Mouse (Mus musculus) limb, embryonic 15.5 days (tissue): ENCODE results near the gene Gna13. TPM values are rescaled to one million over a fixed set of nuclear protein-coding genes. Genes with fewer than 3 reads are reported as not detected.

Experiments used
- ATAC-seq: fragments of 200-750 bp; cut with Nextera tagmentation; 2 replicates; pipeline ENCODE4 v1.8.0; 2017; ENCODE audit warnings: low read depth, moderate TSS enrichment; ENCODE audit not compliant: insufficient number of reproducible peaks, low FRiP score, low TSS enrichment
- H3K27ac ChIP-seq: fragments of 300-500 bp; sonication (generic); 2 replicates; pipeline ENCODE4 v1.5.1; 2015; ENCODE audit warnings: moderate library complexity, mild to moderate bottlenecking, inconsistent platforms
- H3K27me3 ChIP-seq: fragments of 300-500 bp; sonication (generic); 2 replicates; pipeline ENCODE4 v1.6.1; 2015; ENCODE audit warnings: inconsistent platforms
- H3K36me3 ChIP-seq: fragments of 300-500 bp; sonication (generic); 2 replicates; pipeline ENCODE4 v1.6.1; 2015; ENCODE audit warnings: inconsistent platforms
- H3K4me1 ChIP-seq: fragments of 300-500 bp; sonication (generic); 2 replicates; pipeline ENCODE4 v1.6.1; 2015; ENCODE audit warnings: inconsistent platforms
- H3K4me2 ChIP-seq: fragments of 300-500 bp; sonication (generic); 2 replicates; pipeline ENCODE4 v1.6.1; 2015; ENCODE audit warnings: mild to moderate bottlenecking, inconsistent platforms
- H3K4me3 ChIP-seq: fragments of 300-500 bp; sonication (generic); 2 replicates; pipeline ENCODE4 v1.5.1; 2015; ENCODE audit warnings: mild to moderate bottlenecking, inconsistent platforms
- H3K9ac ChIP-seq: fragments of 300-500 bp; sonication (generic); 2 replicates; pipeline ENCODE4 v1.6.1; 2015; ENCODE audit warnings: inconsistent platforms
- H3K9me3 ChIP-seq: fragments of 300-500 bp; sonication (generic); 2 replicates; pipeline ENCODE4 v1.6.1; 2016; ENCODE audit warnings: inconsistent platforms
- WGBS: fragments of 180-500 bp; shearing (Covaris S2); methylation state at CpG from one replicate; pipeline ENCODE4 v1.1.7; 2015; 5-methylcytosine and 5-hydroxymethylcytosine counted together
- polyA plus RNA-seq: library from polyadenylated mRNA; unstranded; fragments of >200 nt; fragmentation: Nextera tagmentation; extraction: Ambion mirVana; gene quantifications from 2 replicates; pipeline ENCODE4 v1.2.1, GENCODE M21; 2015

Gna13 gene
- polyA plus RNA-seq, 1 experiment from 2014 or later, result 23.7 TPM

DNA sequence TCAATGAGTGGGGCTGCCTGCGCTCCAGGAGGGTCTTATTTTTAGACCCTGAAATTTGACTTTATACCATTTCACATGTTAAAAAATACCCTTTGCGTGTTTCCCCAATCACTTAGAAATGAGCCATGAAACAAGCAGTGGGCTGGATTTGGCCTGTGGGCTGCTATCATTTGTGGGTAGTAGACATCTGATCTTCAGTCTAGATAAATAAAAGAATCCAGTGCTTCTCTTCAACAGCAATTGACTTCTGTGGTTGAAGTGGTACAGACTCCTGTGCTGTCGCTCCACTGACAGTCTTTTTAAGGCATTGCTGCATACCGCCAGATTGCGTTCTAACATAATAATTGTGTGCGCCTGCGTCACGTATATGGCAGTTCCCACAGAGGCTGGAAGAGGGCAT, 22.7 kb downstream of the Gna13 start:
- no peaks in the 10 kb centered on the region for H3K36me3 ChIP-seq
- 87% methylated on average over 8 of the region's 8 CpGs for WGBS

GRCm38 (mm10) chr11:109389046-109389445, 26.4 kb downstream of the Gna13 start:
- Histone ChIP-seq H3K27ac (no peak overlapping the region), H3K9ac (no peak overlapping the region), H3K4me1 (peaks cover 5% of the 10 kb centered on the region), H3K9me3 (no peaks in the 10 kb centered on the region), H3K4me3 (no peak overlapping the region), H3K27me3 (no peaks in the 10 kb centered on the region), H3K36me3 (peaks cover 12% of the 10 kb centered on the region), H3K4me2 (no peak overlapping the region)
- ATAC-seq, result no peak
- WGBS, result 76% methylated on average over 5 of the region's 5 CpGs

More for the DNA sequence above, 22.7 kb downstream of the Gna13 start:
- H3K27me3 ChIP-seq, result no peaks in the 10 kb centered on the region
- no peak overlapping the region for H3K9ac ChIP-seq
- H3K27ac ChIP-seq, result no peak overlapping the region
- H3K9me3 ChIP-seq, result no peaks in the 10 kb centered on the region
- no peak overlapping the region for H3K4me3 ChIP-seq
- peaks cover 2% of the 10 kb centered on the region; the same call in 1 of the 2 replicates for H3K4me1 ChIP-seq
- ATAC-seq, result no peak
- no peak overlapping the region for H3K4me2 ChIP-seq

DNA sequence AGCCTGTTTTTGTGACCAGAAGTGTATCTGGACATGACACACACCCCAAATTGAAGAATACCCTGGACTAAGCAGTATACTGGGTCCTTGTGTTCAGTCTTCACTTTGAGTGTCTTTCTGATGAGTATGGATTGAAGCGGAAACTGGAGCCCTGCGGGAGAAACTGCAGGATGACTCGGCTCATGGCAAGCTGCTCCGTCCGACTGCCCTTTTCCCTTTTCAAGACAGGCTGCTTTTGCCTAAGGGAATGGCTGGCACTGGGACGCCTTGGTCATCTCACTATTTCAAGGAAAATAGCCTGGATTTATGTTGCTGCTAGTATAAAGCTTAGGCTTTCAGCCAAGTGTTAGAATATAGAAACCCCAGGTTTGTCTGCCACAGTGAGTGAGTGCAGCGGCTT, 28.6 kb downstream of the Gna13 start:
- no peak for ATAC-seq
- WGBS, result 82% methylated on average over 7 of the region's 7 CpGs
- H3K9ac ChIP-seq, result no peak overlapping the region
- no peak overlapping the region for H3K4me2 ChIP-seq
- no peak overlapping the region for H3K27ac ChIP-seq
- no peaks in the 10 kb centered on the region for H3K27me3 ChIP-seq
- no peaks in the 10 kb centered on the region for H3K9me3 ChIP-seq
- H3K36me3 ChIP-seq, result peaks cover 23% of the 10 kb centered on the region
- H3K4me1 ChIP-seq, result peaks cover 5% of the 10 kb centered on the region
- no peak overlapping the region for H3K4me3 ChIP-seq

- Histone ChIP-seq H3K27ac (no peak overlapping the region), H3K9me3 (no peaks in the 10 kb centered on the region), H3K36me3 (peaks cover 29% of the 10 kb centered on the region), H3K4me1 (peaks cover 5% of the 10 kb centered on the region), H3K4me3 (no peak overlapping the region), H3K4me2 (no peak overlapping the region), H3K9ac (no peak overlapping the region), H3K27me3 (no peaks in the 10 kb centered on the region)
- WGBS, result 75% methylated on average over 7 of the region's 7 CpGs
- ATAC-seq, result no peak
Measured at GRCm38 (mm10) chr11:109391760-109392159, 29.1 kb downstream of the Gna13 start.

GRCm38 (mm10) chr11:109392601-109393000, 30.0 kb downstream of the Gna13 start:
- WGBS, result 86% methylated on average over 9 of the region's 9 CpGs
- H3K9ac ChIP-seq, result no peak overlapping the region
- no peak overlapping the region for H3K4me3 ChIP-seq
- peaks cover 5% of the 10 kb centered on the region for H3K4me1 ChIP-seq
- H3K36me3 ChIP-seq, result peaks cover 35% of the 10 kb centered on the region
- H3K27me3 ChIP-seq, result no peaks in the 10 kb centered on the region
- no peak overlapping the region for H3K27ac ChIP-seq
- ATAC-seq, result no peak
- H3K4me2 ChIP-seq, result no peak overlapping the region
- H3K9me3 ChIP-seq, result no peaks in the 10 kb centered on the region

- H3K4me3 ChIP-seq, result no peak overlapping the region
- no peak overlapping the region for H3K4me2 ChIP-seq
- H3K4me1 ChIP-seq, result peaks cover 3% of the 10 kb centered on the region; the same call in 1 of the 2 replicates
- peaks cover 56% of the 10 kb centered on the region for H3K36me3 ChIP-seq
- no peak overlapping the region for H3K27ac ChIP-seq
- H3K9ac ChIP-seq, result no peak overlapping the region
- WGBS, result 83% methylated on average over 9 of the region's 9 CpGs
- no peak for ATAC-seq
- H3K9me3 ChIP-seq, result no peaks in the 10 kb centered on the region
- no peaks in the 10 kb centered on the region for H3K27me3 ChIP-seq
Measured at GRCm38 (mm10) chr11:109394758-109395157, 32.1 kb downstream of the Gna13 start.

DNA sequence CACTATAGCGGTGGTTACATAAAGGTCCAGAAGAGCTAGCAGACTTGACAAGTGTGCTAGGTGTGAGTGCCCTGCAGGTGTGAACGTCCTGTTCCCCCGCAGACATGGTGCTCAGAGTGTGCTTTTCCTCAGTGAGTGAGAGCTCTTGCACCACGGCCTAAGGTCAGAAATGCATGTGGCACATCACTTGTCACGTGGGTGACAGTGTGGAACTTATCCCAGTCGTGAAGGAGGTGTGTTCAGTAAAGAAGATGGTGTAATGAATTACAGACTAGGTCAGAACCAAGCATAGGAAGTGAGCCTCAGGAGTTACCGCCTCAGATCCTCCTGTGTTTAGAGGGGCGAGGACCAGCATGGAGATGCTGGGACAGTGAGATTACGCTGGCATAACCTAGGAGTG, 32.7 kb downstream of the Gna13 start:
- H3K4me1 ChIP-seq, result peaks cover 3% of the 10 kb centered on the region; the same call in 1 of the 2 replicates
- no peak overlapping the region for H3K9ac ChIP-seq
- no peaks in the 10 kb centered on the region for H3K27me3 ChIP-seq
- H3K36me3 ChIP-seq, result peaks cover 60% of the 10 kb centered on the region
- no peak overlapping the region for H3K4me3 ChIP-seq
- H3K9me3 ChIP-seq, result no peaks in the 10 kb centered on the region
- no peak for ATAC-seq
- H3K4me2 ChIP-seq, result no peak overlapping the region
- 88% methylated on average over 9 of the region's 9 CpGs for WGBS
- no peak overlapping the region for H3K27ac ChIP-seq

DNA sequence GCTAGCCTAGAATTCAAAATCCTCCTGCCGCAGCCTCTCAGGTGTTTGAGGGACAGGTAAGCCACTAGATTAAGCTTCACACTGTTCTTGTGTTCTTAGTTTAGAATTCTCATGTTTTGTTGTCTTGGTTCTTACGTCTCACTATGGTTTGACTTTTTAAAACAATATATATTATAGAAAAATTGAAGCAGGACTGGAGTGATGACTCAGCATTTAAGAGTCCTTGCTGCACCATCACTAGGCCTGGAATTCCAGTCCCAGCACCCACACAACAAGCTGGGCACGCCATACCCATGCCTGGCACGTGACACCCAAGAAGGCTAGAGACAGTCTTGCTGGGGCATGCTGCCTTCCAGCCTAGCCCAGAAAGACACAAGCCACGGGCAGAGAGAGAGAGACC, 43.8 kb downstream of the Gna13 start:
- Histone ChIP-seq H3K36me3 (peaks cover 2% of the 10 kb centered on the region; the same call in 1 of the 2 replicates), H3K27me3 (no peaks in the 10 kb centered on the region), H3K4me1 (no peaks in the 10 kb centered on the region), H3K9ac (no peak overlapping the region), H3K4me3 (no peak overlapping the region), H3K9me3 (no peaks in the 10 kb centered on the region), H3K4me2 (no peak overlapping the region), H3K27ac (no peak overlapping the region)
- WGBS, result 89% methylated on average over 5 of the region's 5 CpGs
- no peak for ATAC-seq

- Histone ChIP-seq H3K27me3 (no peaks in the 10 kb centered on the region), H3K9me3 (no peaks in the 10 kb centered on the region), H3K9ac (no peak overlapping the region), H3K4me1 (no peaks in the 10 kb centered on the region), H3K36me3 (no peaks in the 10 kb centered on the region), H3K4me2 (no peak overlapping the region), H3K27ac (no peak overlapping the region), H3K4me3 (no peak overlapping the region)
- WGBS, result 90% methylated on average over 15 of the region's 15 CpGs
- ATAC-seq, result no peak
Measured at GRCm38 (mm10) chr11:109410197-109410980, 47.8 kb downstream of the Gna13 start.

DNA sequence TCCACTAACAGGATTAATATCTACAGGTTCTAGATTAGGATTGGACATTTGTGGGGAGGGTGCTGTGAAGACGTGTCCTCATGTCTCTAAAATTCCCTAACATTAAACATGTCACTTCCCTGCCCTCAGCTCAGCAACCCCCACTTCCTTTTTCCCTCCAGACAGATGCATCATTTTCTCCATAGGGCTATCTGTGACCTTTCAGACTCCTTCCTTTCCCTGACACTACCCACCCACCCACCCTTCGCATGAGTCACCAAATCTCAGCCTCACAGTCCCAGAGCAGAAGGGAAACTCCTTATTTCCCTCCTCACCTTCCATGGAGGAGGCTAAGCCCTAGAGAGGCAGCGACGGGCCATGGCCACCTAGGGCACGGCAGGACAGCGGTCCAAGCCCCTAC, 51.0 kb downstream of the Gna13 start, which contains the start of gene 9930022D16Rik:
Gene 9930022D16Rik (plus strand): TSS at position 301 of the 400 bp plus-strand sequence.
- H3K27me3 ChIP-seq, result no peaks in the 10 kb centered on the region
- H3K9me3 ChIP-seq, result no peaks in the 10 kb centered on the region
- no peaks in the 10 kb centered on the region for H3K36me3 ChIP-seq
- H3K4me3 ChIP-seq, result no peak within 1 kb of the TSS
- H3K4me1 ChIP-seq, result no peaks in the 10 kb centered on the region
- no peak within 1 kb of the TSS for H3K4me2 ChIP-seq
- no peak within 1 kb of the TSS for H3K9ac ChIP-seq
- no peak for ATAC-seq
- 87% methylated on average over 6 of the region's 6 CpGs for WGBS
- H3K27ac ChIP-seq, result no peak within 1 kb of the TSS

GRCm38 (mm10) chr11:109414802-109415201, 52.2 kb downstream of the Gna13 start:
- no peaks in the 10 kb centered on the region for H3K27me3 ChIP-seq
- no peaks in the 10 kb centered on the region for H3K4me1 ChIP-seq
- H3K9me3 ChIP-seq, result no peaks in the 10 kb centered on the region
- WGBS, result 89% methylated on average over 5 of the region's 5 CpGs
- no peaks in the 10 kb centered on the region for H3K36me3 ChIP-seq
- ATAC-seq, result no peak
- H3K9ac ChIP-seq, result no peak overlapping the region
- H3K4me2 ChIP-seq, result no peak overlapping the region
- no peak overlapping the region for H3K27ac ChIP-seq
- no peak overlapping the region for H3K4me3 ChIP-seq

DNA sequence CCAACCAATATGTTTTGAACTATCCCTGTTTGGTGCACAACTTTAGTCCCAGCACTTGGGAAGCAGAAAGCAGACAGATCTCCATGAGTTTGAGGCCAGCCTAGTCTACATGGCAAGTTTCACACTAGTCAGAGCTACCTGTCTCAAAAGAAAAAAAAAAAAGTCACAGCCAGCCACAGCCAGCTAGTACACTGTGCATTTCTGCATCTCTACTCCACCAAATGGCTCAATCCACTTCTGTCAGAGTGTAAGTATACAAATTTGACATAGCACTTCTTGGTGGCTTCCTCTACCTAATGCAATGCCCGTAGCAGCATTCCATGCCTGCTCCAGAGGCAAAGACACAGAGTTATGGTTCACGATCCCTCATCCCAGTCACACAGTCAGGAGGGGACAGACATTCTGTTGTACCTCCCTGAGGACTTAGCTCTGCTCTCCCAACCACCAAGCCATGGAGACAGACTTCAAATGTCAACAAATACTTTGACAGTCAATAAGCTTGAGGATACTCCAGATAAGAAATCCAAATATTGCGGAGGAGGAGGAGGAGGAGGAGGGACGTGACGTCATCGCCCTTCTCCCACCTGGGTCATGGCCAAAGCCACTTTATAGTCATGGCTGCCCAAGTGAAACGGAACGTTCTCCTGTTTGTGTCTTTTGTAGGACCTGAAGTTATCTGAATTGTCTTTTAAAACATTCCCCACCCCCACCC, 54.2 kb downstream of the Gna13 start:
- H3K9ac ChIP-seq, result no peak overlapping the region
- 80% methylated on average over 8 of the region's 8 CpGs for WGBS
- no peaks in the 10 kb centered on the region for H3K9me3 ChIP-seq
- no peak overlapping the region for H3K27ac ChIP-seq
- H3K4me1 ChIP-seq, result no peaks in the 10 kb centered on the region
- no peaks in the 10 kb centered on the region for H3K36me3 ChIP-seq
- no peak overlapping the region for H3K4me2 ChIP-seq
- no peak for ATAC-seq
- H3K4me3 ChIP-seq, result no peak overlapping the region
- H3K27me3 ChIP-seq, result no peaks in the 10 kb centered on the region
